Mouse (Mus musculus) CH12.LX (cell line): ENCODE measurements around the gene Wdr77.

ENCODE experiments used
- CTCF ChIP-seq, 2 experiments: IDR thresholded peaks in 1 of 2; conservative IDR thresholded peaks in 1 of 2; 2 replicates each; pipeline ENCODE4 v1.5.1; 2011 to 2012; ENCODE audit warnings: low read depth in 2 of 2, low read length in 2 of 2, improper control_type of control experiment in 1 of 2, inconsistent platforms in 1 of 2, mild to moderate bottlenecking in 1 of 2, moderate library complexity in 1 of 2
- EP300 ChIP-seq: IDR thresholded peaks from 2 replicates; pipeline ENCODE4 v1.6.1; 2011; ENCODE audit warnings: low read length, improper control_type of control experiment
- JUN ChIP-seq: IDR thresholded peaks from 2 replicates; pipeline ENCODE4 v1.6.1; 2011; ENCODE audit warnings: low read depth, mild to moderate bottlenecking, low read length, improper control_type of control experiment, moderate library complexity; ENCODE audit not compliant: insufficient read depth
- MAFK ChIP-seq: IDR thresholded peaks from 2 replicates; pipeline ENCODE4 v1.6.1; 2011; ENCODE audit warnings: low read length, improper control_type of control experiment; ENCODE audit not compliant: insufficient replicate concordance
- MAX ChIP-seq: IDR thresholded peaks from 2 replicates; pipeline ENCODE4 v1.6.1; 2011; ENCODE audit warnings: low read length, improper control_type of control experiment
- POLR2A ChIP-seq: IDR thresholded peaks from 2 replicates; pipeline ENCODE4 v1.6.1; 2011; ENCODE audit warnings: low read depth, mild to moderate bottlenecking, improper control_type of control experiment, low read length
- RAD21 ChIP-seq: IDR thresholded peaks from 2 replicates; pipeline ENCODE4 v1.6.1; 2011; ENCODE audit warnings: low read depth, mild to moderate bottlenecking, low read length, improper control_type of control experiment, moderate library complexity
- SMC3 ChIP-seq: IDR thresholded peaks from 2 replicates; pipeline ENCODE4 v1.6.1; 2011; ENCODE audit warnings: low read depth, low read length, improper control_type of control experiment

GRCm38 (mm10) chr3:105974174-105974573, 15.0 kb downstream of the Wdr77 start:
- TF ChIP-seq EP300 (no peak), CTCF (conservative IDR thresholded peaks at IDR 0.05 in 1 of 2, IDR thresholded peaks at IDR 0.05 in 1 of 2; ENCODE audit: low read depth in 2 of 2, low read length in 2 of 2) (no peak), RAD21 (no peak), JUN (no peak), POLR2A (no peak), MAFK (no peak), MAX (no peak), SMC3 (no peak)
